Mouse (Mus musculus) forebrain, postnatal 0 days (tissue): ENCODE results near the gene Rps27l. TPM values are rescaled to one million over a fixed set of nuclear protein-coding genes. Genes with fewer than 3 reads are reported as not detected.

Experiments used
- ATAC-seq: fragments of 200-750 bp; cut with Nextera tagmentation; 2 replicates; pipeline ENCODE4 v1.8.0; 2017; ENCODE audit warnings: mild to moderate bottlenecking, moderate library complexity
- DNase-seq: peaks from one replicate; pipeline ENCODE4 v3.0.0-alpha.2; 2015
- H3K27ac ChIP-seq: fragments of 300-500 bp; sonication (generic); 2 replicates; pipeline ENCODE4 v1.5.1; 2014; ENCODE audit warnings: low read depth, mild to moderate bottlenecking, antibody characterized with exemption, low read length, moderate library complexity, mixed read lengths
- H3K27me3 ChIP-seq: fragments of 300-500 bp; sonication (generic); 2 replicates; pipeline ENCODE4 v1.6.1; 2014; ENCODE audit warnings: mild to moderate bottlenecking, low read length, mixed read lengths; ENCODE audit not compliant: insufficient read depth
- H3K36me3 ChIP-seq: fragments of 300-500 bp; sonication (generic); 2 replicates; pipeline ENCODE4 v1.6.1; 2014; ENCODE audit warnings: mild to moderate bottlenecking, moderate library complexity; ENCODE audit not compliant: insufficient read depth
- H3K4me1 ChIP-seq: fragments of 300-500 bp; sonication (generic); 2 replicates; pipeline ENCODE4 v1.6.1; 2014; ENCODE audit warnings: antibody characterized with exemption; ENCODE audit not compliant: insufficient read depth
- H3K4me2 ChIP-seq: fragments of 300-500 bp; sonication (generic); 2 replicates; pipeline ENCODE4 v1.6.1; 2014; ENCODE audit warnings: low read depth, mild to moderate bottlenecking, moderate library complexity
- H3K4me3 ChIP-seq: fragments of 300-500 bp; sonication (generic); 2 replicates; pipeline ENCODE4 v1.5.1; 2014; ENCODE audit warnings: low read depth, low read length, mixed read lengths
- H3K9ac ChIP-seq: fragments of 300-500 bp; sonication (generic); 2 replicates; pipeline ENCODE4 v1.6.1; 2014; ENCODE audit warnings: mild to moderate bottlenecking
- H3K9me3 ChIP-seq: fragments of 300-500 bp; sonication (generic); 2 replicates; pipeline ENCODE4 v1.6.1; 2016; ENCODE audit warnings: low read length
- CTCF ChIP-seq: sonication (generic); IDR thresholded peaks from 2 replicates; pipeline ENCODE4 v1.5.1; 2016; ENCODE audit warnings: antibody characterized with exemption, control low read depth, low read depth
- WGBS: fragments of 180-500 bp; shearing (Covaris S2); extraction: QIAGEN DNeasy Blood & Tissue Kit; methylation state at CpG from one replicate; pipeline ENCODE4 v1.1.7; 2014; 5-methylcytosine and 5-hydroxymethylcytosine counted together
- polyA plus RNA-seq: library from polyadenylated mRNA; unstranded; fragments of >200 nt; fragmentation: Nextera tagmentation; extraction: Ambion mirVana; gene quantifications from 2 replicates; pipeline ENCODE4 v1.2.1, GENCODE M21; 2015
- total RNA-seq: library from RNA; depleted of rRNA; stranded (reverse); fragments of >200 nt; gene quantifications from 2 replicates; pipeline ENCODE4 v1.2.3, GENCODE M21; 2014

Rps27l gene
- total and polyA plus RNA-seq, 2 experiments from 2014 or later: 129 to 208 TPM

GRCm38 (mm10) chr9:66920488-66921279, 25.2 kb upstream of the Rps27l start:
- Histone ChIP-seq H3K36me3 (no peaks in the 10 kb centered on the region), H3K4me1 (peaks cover 8% of the 10 kb centered on the region), H3K4me2 (peak overlapping the region; percentile 81), H3K9ac (no peak overlapping the region), H3K4me3 (peak overlapping the region; percentile 93; the same call in 1 of the 2 replicates), H3K27me3 (no peaks in the 10 kb centered on the region), H3K27ac (no peak overlapping the region), H3K9me3 (no peaks in the 10 kb centered on the region)
- 8% methylated on average over 6 of the region's 6 CpGs for WGBS
- peak; percentile 18; the same call in 1 of the 2 replicates for TF ChIP-seq CTCF
- DNase-seq (no peak), ATAC-seq (no peak)

- H3K4me2 ChIP-seq: no peak overlapping the region
- H3K36me3 ChIP-seq: no peaks in the 10 kb centered on the region
- H3K27ac ChIP-seq: no peak overlapping the region
- peaks cover 8% of the 10 kb centered on the region for H3K4me1 ChIP-seq
- ATAC-seq (no peak), DNase-seq (no peak)
- no peak overlapping the region for H3K4me3 ChIP-seq
- 0 out of 2 replicates have a peak, but pooled peaks have one; percentile 18 for TF ChIP-seq CTCF
- H3K27me3 ChIP-seq: no peaks in the 10 kb centered on the region
- WGBS: 98% methylated on average over 1 of the region's 1 CpGs
- H3K9ac ChIP-seq: no peak overlapping the region
- H3K9me3 ChIP-seq: no peaks in the 10 kb centered on the region
Observed at GRCm38 (mm10) chr9:66922076-66922475, 23.8 kb upstream of the Rps27l start.

- ATAC-seq: no peak
Observed at GRCm38 (mm10) chr9:66925853-66926252, 20.0 kb upstream of the Rps27l start.

GRCm38 (mm10) chr9:66927696-66928402, 18.0 kb upstream of the Rps27l start:
- Histone ChIP-seq H3K4me2 (no peak overlapping the region), H3K9ac (no peak overlapping the region), H3K4me1 (no peaks in the 10 kb centered on the region), H3K4me3 (no peak overlapping the region), H3K27me3 (no peaks in the 10 kb centered on the region), H3K9me3 (no peaks in the 10 kb centered on the region), H3K27ac (no peak overlapping the region), H3K36me3 (no peaks in the 10 kb centered on the region)
- ATAC-seq: 0 out of 2 replicates have a peak, but pooled peaks have one; percentile 16
- peak; percentile 68 for DNase-seq
- no peak for TF ChIP-seq CTCF
- 44% methylated on average over 8 of the region's 8 CpGs for WGBS

More at GRCm38 (mm10) chr9:66925853-66926252, 20.0 kb upstream of the Rps27l start:
- H3K4me1 ChIP-seq: no peaks in the 10 kb centered on the region
- 78% methylated on average over 3 of the region's 3 CpGs for WGBS
- DNase-seq: no peak
- TF ChIP-seq CTCF: no peak
- no peaks in the 10 kb centered on the region for H3K27me3 ChIP-seq
- H3K4me2 ChIP-seq: no peak overlapping the region
- H3K9ac ChIP-seq: no peak overlapping the region
- H3K4me3 ChIP-seq: no peak overlapping the region
- H3K9me3 ChIP-seq: no peaks in the 10 kb centered on the region
- H3K36me3 ChIP-seq: no peaks in the 10 kb centered on the region
- no peak overlapping the region for H3K27ac ChIP-seq

- H3K27me3 ChIP-seq: no peaks in the 10 kb centered on the region
- no peak overlapping the region for H3K27ac ChIP-seq
- no peak for ATAC-seq
- no peaks in the 10 kb centered on the region for H3K9me3 ChIP-seq
- peaks cover 4% of the 10 kb centered on the region; the same call in 1 of the 2 replicates for H3K4me1 ChIP-seq
- H3K36me3 ChIP-seq: no peaks in the 10 kb centered on the region
- 68% methylated on average over 7 of the region's 7 CpGs for WGBS
- no peak overlapping the region for H3K4me3 ChIP-seq
- H3K4me2 ChIP-seq: no peak overlapping the region
- TF ChIP-seq CTCF: no peak
- no peak for DNase-seq
- H3K9ac ChIP-seq: no peak overlapping the region
Observed at GRCm38 (mm10) chr9:66930351-66930750, 15.5 kb upstream of the Rps27l start.

GRCm38 (mm10) chr9:66933869-66934808, 11.7 kb upstream of the Rps27l start:
- no peaks in the 10 kb centered on the region for H3K9me3 ChIP-seq
- ATAC-seq: peak; percentile 81

More at GRCm38 (mm10) chr9:66933869-66934808, 11.7 kb upstream of the Rps27l start:
- peaks cover 4% of the 10 kb centered on the region; the same call in 1 of the 2 replicates for H3K4me1 ChIP-seq
- no peak overlapping the region for H3K4me3 ChIP-seq
- WGBS: 10% methylated on average over 19 of the region's 19 CpGs
- no peak overlapping the region; the same call in 1 of the 2 replicates for H3K4me2 ChIP-seq
- no peak for TF ChIP-seq CTCF
- peak; percentile 69 for DNase-seq
- H3K27ac ChIP-seq: peak overlapping the region; percentile 70
- H3K36me3 ChIP-seq: no peaks in the 10 kb centered on the region
- no peak overlapping the region for H3K9ac ChIP-seq
- no peaks in the 10 kb centered on the region for H3K27me3 ChIP-seq
